Mouse (Mus musculus) megakaryocyte, embryonic 14.5 days (primary cell): ENCODE data around the gene Atp13a2.

Experiments used
- FLI1 ChIP-seq: IDR thresholded peaks from 2 replicates; pipeline ENCODE4 v1.6.1; 2012; ENCODE audit warnings: low read length, inconsistent platforms, mixed read lengths
- GATA1 ChIP-seq: IDR thresholded peaks from 3 replicates; pipeline ENCODE4 v1.6.1; 2012; ENCODE audit warnings: mixed read lengths, low read length, inconsistent platforms, borderline replicate concordance

DNA sequence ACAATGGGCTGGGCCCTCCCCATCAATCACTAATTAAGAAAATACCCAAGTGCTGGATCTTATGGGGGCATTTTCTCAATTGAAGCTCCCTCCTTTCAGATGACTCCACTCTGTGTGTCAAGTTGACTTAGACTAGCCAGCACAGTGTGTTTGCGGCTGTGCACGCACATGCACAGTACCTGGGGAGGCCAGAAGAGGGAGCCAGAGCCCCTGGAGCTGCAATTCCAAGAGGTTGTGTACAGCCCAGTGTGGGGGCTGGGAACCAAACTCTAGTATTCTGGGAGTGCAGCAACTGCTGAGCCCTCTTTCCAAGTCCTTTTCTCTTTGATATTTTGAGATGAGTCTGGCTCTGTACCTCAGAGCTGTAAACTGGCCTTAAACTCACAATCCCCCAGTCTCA lies 5.1 kb upstream of the Atp13a2 start:
- TF ChIP-seq GATA1 (no peak), FLI1 (no peak)
